Mouse (Mus musculus): ENCODE results near the gene Fam19a1. TPM values are rescaled to one million over a fixed set of nuclear protein-coding genes. Genes with fewer than 3 reads are reported as not detected.

The Fam19a1 gene
- polyA plus RNA-seq, 1 experiment: 0.04 TPM

- Histone ChIP-seq H3K27me3 (ENCODE audit: control insufficient read depth, insufficient read depth, low read length) (no peaks in the 10 kb centered on the region), H3K36me3 (ENCODE audit: control insufficient read depth, insufficient read depth, low read length) (no peaks in the 10 kb centered on the region), H3K4me3 (ENCODE audit: low read depth, low read length) (no peak overlapping the region), H3K27ac (ENCODE audit: insufficient read depth, low read depth, low read length) (no peak overlapping the region), H3K4me1 (ENCODE audit: control insufficient read depth, insufficient read depth, insufficient read length, low read length) (no peaks in the 10 kb centered on the region)
- 77% methylated on average over 3 of the region's 3 CpGs for WGBS
- no peak for TF ChIP-seq POLR2A (IDR thresholded peaks at IDR 0.05; ENCODE audit: low read depth, low read length)
- no peak for TF ChIP-seq CTCF (IDR thresholded peaks at IDR 0.05; ENCODE audit: extremely low read depth, insufficient read length, insufficient replicate concordance, low read depth, low read length)
Observed at GRCm38 (mm10) chr6:96376773-96377172, 263.8 kb downstream of the Fam19a1 start.

DNA sequence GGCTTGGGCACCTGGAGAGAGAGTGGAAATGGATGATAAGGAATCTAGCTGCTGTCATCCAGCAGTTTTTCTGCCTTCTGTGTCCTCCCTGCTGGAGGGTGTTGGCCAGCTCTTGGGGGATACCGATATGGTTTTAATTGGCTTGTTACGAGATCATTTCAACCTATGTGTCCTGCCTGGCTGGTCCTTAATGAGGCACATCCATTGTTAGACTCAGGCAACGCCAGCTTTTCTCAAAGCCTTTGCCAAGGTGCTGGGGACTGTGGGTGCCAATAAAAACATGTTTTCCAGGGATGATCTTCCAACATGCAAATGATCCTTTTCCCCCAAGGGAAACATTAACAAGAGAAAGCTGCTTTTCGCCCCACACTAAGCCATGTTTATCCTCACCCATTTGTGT is 266.3 kb downstream of the Fam19a1 start:
- Histone ChIP-seq H3K4me1 (ENCODE audit: control insufficient read depth, insufficient read depth, insufficient read length, low read length) (no peaks in the 10 kb centered on the region), H3K27me3 (ENCODE audit: control insufficient read depth, insufficient read depth, low read length) (no peaks in the 10 kb centered on the region), H3K27ac (ENCODE audit: insufficient read depth, low read depth, low read length) (no peak overlapping the region), H3K4me3 (ENCODE audit: low read depth, low read length) (no peak overlapping the region), H3K36me3 (ENCODE audit: control insufficient read depth, insufficient read depth, low read length) (no peaks in the 10 kb centered on the region)
- TF ChIP-seq POLR2A (IDR thresholded peaks at IDR 0.05; ENCODE audit: low read depth, low read length): no peak
- TF ChIP-seq CTCF (IDR thresholded peaks at IDR 0.05; ENCODE audit: extremely low read depth, insufficient read length, insufficient replicate concordance, low read depth, low read length): no peak
- 65% methylated on average over 4 of the region's 4 CpGs for WGBS

DNA sequence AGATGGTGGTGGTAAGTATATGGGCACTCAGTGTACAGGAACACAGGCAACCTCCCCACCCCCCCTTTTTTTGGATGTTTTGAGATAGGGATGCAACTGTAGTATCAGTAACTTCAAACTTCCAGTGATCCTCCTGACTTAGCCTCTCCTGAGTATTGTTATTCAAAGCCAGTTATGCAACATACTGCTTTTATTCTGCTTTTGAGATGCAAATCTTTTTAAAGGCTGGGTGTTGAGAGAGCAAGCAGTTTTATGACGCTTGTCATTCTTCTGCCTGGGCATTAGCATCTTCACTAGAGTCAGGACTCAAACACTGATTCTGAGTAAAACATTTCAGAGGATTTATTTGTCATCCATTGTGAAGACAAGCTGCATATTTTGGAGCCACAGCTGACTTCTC is 271.5 kb downstream of the Fam19a1 start:
- no peak for TF ChIP-seq POLR2A (IDR thresholded peaks at IDR 0.05; ENCODE audit: low read depth, low read length)
- no peak for TF ChIP-seq CTCF (IDR thresholded peaks at IDR 0.05; ENCODE audit: extremely low read depth, insufficient read length, insufficient replicate concordance, low read depth, low read length)
- 82% methylated on average over 1 of the region's 1 CpGs for WGBS
- H3K4me1 ChIP-seq (ENCODE audit: control insufficient read depth, insufficient read depth, insufficient read length, low read length): no peaks in the 10 kb centered on the region
- no peaks in the 10 kb centered on the region for H3K36me3 ChIP-seq (ENCODE audit: control insufficient read depth, insufficient read depth, low read length)
- H3K4me3 ChIP-seq (ENCODE audit: low read depth, low read length): no peak overlapping the region
- H3K27me3 ChIP-seq (ENCODE audit: control insufficient read depth, insufficient read depth, low read length): no peaks in the 10 kb centered on the region
- no peak overlapping the region for H3K27ac ChIP-seq (ENCODE audit: insufficient read depth, low read depth, low read length)

GRCm38 (mm10) chr6:96418866-96419265 is 305.9 kb downstream of the Fam19a1 start:
- Histone ChIP-seq H3K27ac (ENCODE audit: insufficient read depth, low read depth, low read length) (no peak overlapping the region), H3K4me3 (ENCODE audit: low read depth, low read length) (no peak overlapping the region), H3K27me3 (ENCODE audit: control insufficient read depth, insufficient read depth, low read length) (no peaks in the 10 kb centered on the region), H3K4me1 (ENCODE audit: control insufficient read depth, insufficient read depth, insufficient read length, low read length) (no peaks in the 10 kb centered on the region), H3K36me3 (ENCODE audit: control insufficient read depth, insufficient read depth, low read length) (no peaks in the 10 kb centered on the region)
- 80% methylated on average over 4 of the region's 4 CpGs for WGBS
- no peak for TF ChIP-seq CTCF (IDR thresholded peaks at IDR 0.05; ENCODE audit: extremely low read depth, insufficient read length, insufficient replicate concordance, low read depth, low read length)
- TF ChIP-seq POLR2A (IDR thresholded peaks at IDR 0.05; ENCODE audit: low read depth, low read length): no peak

DNA sequence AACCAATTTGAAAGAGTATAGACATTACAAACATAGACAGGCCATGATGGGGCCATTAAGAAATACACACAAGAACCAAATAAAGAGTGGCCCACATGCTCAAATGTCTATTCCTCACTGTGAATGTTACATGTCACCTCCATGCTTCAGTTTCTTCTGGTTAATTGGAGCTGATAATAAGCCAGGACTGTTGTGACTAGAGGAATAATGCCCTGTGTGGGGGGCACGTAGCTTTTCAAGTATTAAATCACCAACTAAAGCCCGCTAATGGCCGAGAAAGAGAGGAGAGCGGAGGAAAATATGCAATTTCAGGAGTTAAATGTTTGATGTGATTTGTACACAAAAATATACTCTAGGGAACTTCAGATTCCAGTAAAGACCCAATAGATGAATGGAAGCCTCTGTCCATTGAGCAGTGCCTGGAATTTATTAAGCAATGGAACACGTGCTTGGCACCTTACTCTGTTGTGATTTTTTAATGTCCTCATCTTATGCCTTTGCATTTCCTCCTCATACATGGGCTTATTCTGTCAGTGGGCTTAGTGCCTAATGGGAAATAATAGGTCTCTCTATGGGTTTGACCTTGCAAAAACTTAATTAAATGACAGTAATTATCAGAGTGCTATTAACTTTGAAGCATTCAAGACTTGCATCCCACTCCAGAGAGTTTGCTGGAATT is 306.9 kb downstream of the Fam19a1 start:
- no peaks in the 10 kb centered on the region for H3K36me3 ChIP-seq (ENCODE audit: control insufficient read depth, insufficient read depth, low read length)
- no peaks in the 10 kb centered on the region for H3K27me3 ChIP-seq (ENCODE audit: control insufficient read depth, insufficient read depth, low read length)
- H3K4me3 ChIP-seq (ENCODE audit: low read depth, low read length): no peak overlapping the region
- no peak overlapping the region for H3K27ac ChIP-seq (ENCODE audit: insufficient read depth, low read depth, low read length)
- H3K4me1 ChIP-seq (ENCODE audit: control insufficient read depth, insufficient read depth, insufficient read length, low read length): no peaks in the 10 kb centered on the region
- TF ChIP-seq POLR2A (IDR thresholded peaks at IDR 0.05; ENCODE audit: low read depth, low read length) (no peak), CTCF (IDR thresholded peaks at IDR 0.05; ENCODE audit: extremely low read depth, insufficient read length, insufficient replicate concordance, low read depth, low read length) (no peak)
- 90% methylated on average over 5 of the region's 5 CpGs for WGBS

- Histone ChIP-seq H3K4me1 (ENCODE audit: control insufficient read depth, insufficient read depth, insufficient read length, low read length) (no peaks in the 10 kb centered on the region), H3K27me3 (ENCODE audit: control insufficient read depth, insufficient read depth, low read length) (no peaks in the 10 kb centered on the region), H3K36me3 (ENCODE audit: control insufficient read depth, insufficient read depth, low read length) (no peaks in the 10 kb centered on the region), H3K4me3 (ENCODE audit: low read depth, low read length) (no peak overlapping the region), H3K27ac (ENCODE audit: insufficient read depth, low read depth, low read length) (no peak overlapping the region)
- TF ChIP-seq POLR2A (IDR thresholded peaks at IDR 0.05; ENCODE audit: low read depth, low read length): no peak
- no peak for TF ChIP-seq CTCF (IDR thresholded peaks at IDR 0.05; ENCODE audit: extremely low read depth, insufficient read length, insufficient replicate concordance, low read depth, low read length)
- WGBS: 26% methylated on average over 2 of the region's 2 CpGs
Observed at GRCm38 (mm10) chr6:96420515-96420914, 307.6 kb downstream of the Fam19a1 start.

GRCm38 (mm10) chr6:96429390-96429789 is 316.4 kb downstream of the Fam19a1 start:
- WGBS: 66% methylated on average over 6 of the region's 6 CpGs
- no peak overlapping the region for H3K4me3 ChIP-seq (ENCODE audit: low read depth, low read length)
- H3K27me3 ChIP-seq (ENCODE audit: control insufficient read depth, insufficient read depth, low read length): no peaks in the 10 kb centered on the region
- H3K36me3 ChIP-seq (ENCODE audit: control insufficient read depth, insufficient read depth, low read length): no peaks in the 10 kb centered on the region
- H3K27ac ChIP-seq (ENCODE audit: insufficient read depth, low read depth, low read length): no peak overlapping the region
- no peaks in the 10 kb centered on the region for H3K4me1 ChIP-seq (ENCODE audit: control insufficient read depth, insufficient read depth, insufficient read length, low read length)
- TF ChIP-seq CTCF (IDR thresholded peaks at IDR 0.05; ENCODE audit: extremely low read depth, insufficient read length, insufficient replicate concordance, low read depth, low read length): no peak
- TF ChIP-seq POLR2A (IDR thresholded peaks at IDR 0.05; ENCODE audit: low read depth, low read length): no peak
